Mouse (Mus musculus) lung, embryonic 14.5 days (tissue): ENCODE measurements around the gene Fam78a. TPM values are rescaled to one million over a fixed set of nuclear protein-coding genes. Genes with fewer than 3 reads are reported as not detected.

ENCODE experiments used
- ATAC-seq: fragments of 200-750 bp; cut with Nextera tagmentation; 2 replicates; pipeline ENCODE4 v1.8.0; 2017; ENCODE audit warnings: mild to moderate bottlenecking, moderate TSS enrichment, moderate library complexity; ENCODE audit not compliant: insufficient read depth
- DNase-seq: peaks from one replicate; pipeline ENCODE4 v3.0.0-alpha.2; 2015
- H3K27ac ChIP-seq: fragments of 300-500 bp; sonication (generic); 2 replicates; pipeline ENCODE4 v1.5.1; 2014; ENCODE audit warnings: low read depth, mild to moderate bottlenecking, moderate library complexity
- H3K27me3 ChIP-seq: fragments of 300-500 bp; sonication (generic); 2 replicates; pipeline ENCODE4 v1.6.1; 2014; ENCODE audit warnings: low read length, control low read depth; ENCODE audit not compliant: insufficient read depth
- H3K36me3 ChIP-seq: fragments of 300-500 bp; sonication (generic); 2 replicates; pipeline ENCODE4 v1.6.1; 2014; ENCODE audit warnings: control low read depth; ENCODE audit not compliant: insufficient read depth
- H3K4me1 ChIP-seq: fragments of 300-500 bp; sonication (generic); 2 replicates; pipeline ENCODE4 v1.6.1; 2014; ENCODE audit warnings: antibody characterized with exemption, control low read depth; ENCODE audit not compliant: insufficient read depth
- H3K4me2 ChIP-seq: fragments of 300-500 bp; sonication (generic); 2 replicates; pipeline ENCODE4 v1.6.1; 2014; ENCODE audit warnings: mild to moderate bottlenecking
- H3K4me3 ChIP-seq: fragments of 300-500 bp; sonication (generic); 2 replicates; pipeline ENCODE4 v1.5.1; 2014; ENCODE audit warnings: low read depth, low read length
- H3K9ac ChIP-seq: fragments of 300-500 bp; sonication (generic); 2 replicates; pipeline ENCODE4 v1.6.1; 2014
- H3K9me3 ChIP-seq: fragments of 300-500 bp; sonication (generic); 2 replicates; pipeline ENCODE4 v1.6.1; 2016; ENCODE audit warnings: low read depth, low read length, control low read depth
- CTCF ChIP-seq: IDR thresholded peaks from 2 replicates; pipeline ENCODE4 v1.5.1; 2016; ENCODE audit warnings: antibody characterized with exemption, low read depth
- WGBS: fragments of 180-500 bp; shearing (Covaris S2); extraction: QIAGEN DNeasy Blood & Tissue Kit; methylation state at CpG from one replicate; pipeline ENCODE4 v1.1.7; 2014; 5-methylcytosine and 5-hydroxymethylcytosine counted together
- polyA plus RNA-seq: library from polyadenylated mRNA; unstranded; fragments of >200 nt; fragmentation: Nextera tagmentation; extraction: Ambion mirVana; gene quantifications from 2 replicates; pipeline ENCODE4 v1.2.1, GENCODE M21; 2014

Fam78a gene
- polyA plus RNA-seq, 1 experiment from 2014 or later: 4.9 TPM

DNA sequence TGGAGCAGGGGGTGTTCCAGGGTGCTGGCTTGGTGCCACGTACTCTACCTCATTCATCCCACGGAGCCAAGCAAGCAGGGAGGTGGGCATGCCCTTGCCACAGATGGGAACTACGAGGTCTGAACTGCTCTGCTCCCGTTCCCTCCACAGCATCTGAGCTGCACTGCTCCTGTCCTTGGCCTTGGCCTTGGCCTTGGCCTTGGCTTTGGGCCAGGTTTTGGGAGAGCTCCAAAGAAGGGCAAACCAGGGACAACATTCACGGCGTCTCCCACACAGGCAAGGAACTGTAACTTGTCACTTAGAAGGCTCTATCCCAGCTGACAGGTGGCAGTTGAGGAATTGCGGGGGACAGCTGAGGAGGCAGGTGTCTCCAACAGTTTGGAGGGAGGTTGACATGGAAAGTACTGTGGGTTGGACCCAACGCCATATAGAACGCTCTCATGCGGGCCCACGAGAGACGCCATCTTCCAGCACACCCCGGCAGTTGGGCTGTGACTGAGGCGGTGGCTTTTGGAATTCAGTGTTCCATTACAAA lies 5.4 kb downstream of the Fam78a start:
- no peaks in the 10 kb centered on the region for H3K9me3 ChIP-seq
- H3K27ac ChIP-seq: peak overlapping the region; percentile 42; the same call in 1 of the 2 replicates
- ATAC-seq (no peak), DNase-seq (no peak)
- H3K4me3 ChIP-seq: no peak overlapping the region
- H3K9ac ChIP-seq: no peak overlapping the region
- TF ChIP-seq CTCF: no peak
- no peaks in the 10 kb centered on the region for H3K36me3 ChIP-seq
- 79% methylated on average over 14 of the region's 14 CpGs for whole genome bisulfite sequencing
- peak overlapping the region; percentile 99 for H3K4me2 ChIP-seq
- H3K27me3 ChIP-seq: peaks cover 25% of the 10 kb centered on the region
- no peaks in the 10 kb centered on the region for H3K4me1 ChIP-seq

DNA sequence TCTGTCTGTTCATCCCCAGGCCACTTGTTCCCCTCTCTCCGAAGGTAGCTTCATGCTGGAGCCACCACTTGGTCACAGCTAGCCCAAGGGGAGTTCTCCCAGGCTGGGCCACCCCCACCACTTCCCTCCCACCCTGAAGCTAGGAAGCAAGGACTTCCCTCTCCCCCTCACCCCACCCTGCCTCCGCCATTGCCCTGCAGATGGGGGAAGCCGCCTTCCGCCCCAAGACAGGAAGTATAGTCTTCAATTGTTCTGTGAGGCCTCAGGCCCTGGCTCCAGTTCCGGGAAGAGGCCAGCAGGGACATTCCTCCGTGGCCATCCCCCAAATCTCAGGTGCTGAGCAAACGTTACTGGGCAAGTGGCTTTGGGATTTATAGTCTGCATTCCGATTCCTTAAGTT lies 6.1 kb downstream of the Fam78a start:
- TF ChIP-seq CTCF: no peak
- H3K36me3 ChIP-seq: no peaks in the 10 kb centered on the region
- no peaks in the 10 kb centered on the region for H3K9me3 ChIP-seq
- no peak for ATAC-seq
- 37% methylated on average over 8 of the region's 8 CpGs for WGBS
- H3K27me3 ChIP-seq: peaks cover 17% of the 10 kb centered on the region
- H3K4me2 ChIP-seq: peak overlapping the region; percentile 99; the same call in 1 of the 2 replicates
- no peaks in the 10 kb centered on the region for H3K4me1 ChIP-seq
- no peak overlapping the region for H3K4me3 ChIP-seq
- H3K27ac ChIP-seq: peak overlapping the region; percentile 80
- H3K9ac ChIP-seq: no peak overlapping the region
- DNase-seq: peak; percentile 59

- ATAC-seq: no peak
- Histone ChIP-seq H3K4me1 (no peaks in the 10 kb centered on the region), H3K9ac (no peak overlapping the region), H3K36me3 (no peaks in the 10 kb centered on the region), H3K4me2 (peak overlapping the region; percentile 99; the same call in 1 of the 2 replicates), H3K4me3 (no peak overlapping the region), H3K9me3 (no peaks in the 10 kb centered on the region), H3K27me3 (peaks cover 10% of the 10 kb centered on the region), H3K27ac (peak overlapping the region; percentile 80)
- no peak for TF ChIP-seq CTCF
- 75% methylated on average over 10 of the region's 10 CpGs for WGBS
- no peak for DNase-seq
Measured at GRCm38 (mm10) chr2:32077744-32078143, 6.9 kb downstream of the Fam78a start.

GRCm38 (mm10) chr2:32075368-32075767 lies 9.3 kb downstream of the Fam78a start:
- no peak for TF ChIP-seq CTCF
- no peak overlapping the region for H3K27ac ChIP-seq
- no peaks in the 10 kb centered on the region for H3K9me3 ChIP-seq
- DNase-seq (no peak), ATAC-seq (no peak)
- no peak overlapping the region for H3K9ac ChIP-seq
- 76% methylated on average over 7 of the region's 7 CpGs for WGBS
- no peaks in the 10 kb centered on the region for H3K4me1 ChIP-seq
- no peaks in the 10 kb centered on the region for H3K27me3 ChIP-seq
- H3K36me3 ChIP-seq: no peaks in the 10 kb centered on the region
- no peak overlapping the region for H3K4me2 ChIP-seq
- no peak overlapping the region for H3K4me3 ChIP-seq

DNA sequence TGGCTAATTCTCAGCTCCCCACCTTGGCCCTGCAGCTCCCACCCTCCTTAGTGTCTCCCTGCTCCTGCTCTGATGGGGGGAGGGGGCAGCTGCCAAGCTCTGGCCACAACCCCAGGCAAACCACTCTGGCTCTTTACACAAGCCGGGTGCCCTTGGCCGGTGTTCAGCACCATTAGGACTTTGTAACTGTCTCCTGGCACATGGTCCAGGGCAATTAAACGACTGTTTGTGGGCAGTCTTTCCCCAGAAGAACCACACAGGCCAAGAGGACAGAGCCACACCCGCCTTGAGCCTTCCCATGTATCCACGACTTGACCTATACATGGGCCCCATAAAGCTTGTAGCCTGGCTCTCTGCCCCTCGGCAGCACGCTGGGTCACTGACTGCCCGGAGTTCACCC lies 10.3 kb downstream of the Fam78a start:
- no peak overlapping the region for H3K4me3 ChIP-seq
- H3K9me3 ChIP-seq: no peaks in the 10 kb centered on the region
- H3K9ac ChIP-seq: no peak overlapping the region
- H3K27me3 ChIP-seq: no peaks in the 10 kb centered on the region
- TF ChIP-seq CTCF: no peak
- H3K27ac ChIP-seq: no peak overlapping the region
- ATAC-seq (no peak), DNase-seq (no peak)
- H3K36me3 ChIP-seq: no peaks in the 10 kb centered on the region
- 60% methylated on average over 8 of the region's 8 CpGs for WGBS
- H3K4me2 ChIP-seq: no peak overlapping the region
- no peaks in the 10 kb centered on the region for H3K4me1 ChIP-seq

- H3K4me1 ChIP-seq: no peaks in the 10 kb centered on the region
- H3K27ac ChIP-seq: no peak overlapping the region
- ATAC-seq (no peak), DNase-seq (no peak)
- no peak overlapping the region for H3K4me3 ChIP-seq
- no peak overlapping the region for H3K9ac ChIP-seq
- H3K27me3 ChIP-seq: no peaks in the 10 kb centered on the region
- no peaks in the 10 kb centered on the region for H3K9me3 ChIP-seq
- 94% methylated on average over 10 of the region's 10 CpGs for WGBS
- no peak for TF ChIP-seq CTCF
- no peak overlapping the region for H3K4me2 ChIP-seq
- H3K36me3 ChIP-seq: 0 out of 2 replicates have a peak, but pooled peaks cover 3% of the 10 kb centered on the region
Measured at GRCm38 (mm10) chr2:32070747-32071146, 13.9 kb downstream of the Fam78a start.

- Histone ChIP-seq H3K27ac (no peak overlapping the region), H3K36me3 (0 out of 2 replicates have a peak, but pooled peaks cover 3% of the 10 kb centered on the region), H3K9ac (no peak overlapping the region), H3K4me2 (no peak overlapping the region), H3K4me3 (no peak overlapping the region), H3K27me3 (no peaks in the 10 kb centered on the region), H3K4me1 (no peaks in the 10 kb centered on the region), H3K9me3 (no peaks in the 10 kb centered on the region)
- 53% methylated on average over 31 of the region's 31 CpGs for WGBS
- peak; percentile 23; the same call in 1 of the 2 replicates for TF ChIP-seq CTCF
- ATAC-seq (no peak), DNase-seq (no peak)
Measured at GRCm38 (mm10) chr2:32068811-32069607, 15.6 kb downstream of the Fam78a start.
